Mouse (Mus musculus) neural tube, postnatal 0 days (tissue): ENCODE measurements around the gene Vmn2r101. TPM values are rescaled to one million over a fixed set of nuclear protein-coding genes. Genes with fewer than 3 reads are reported as not detected.

Experiments used
- polyA plus RNA-seq: library from polyadenylated mRNA; unstranded; fragments of >200 nt; fragmentation: Nextera tagmentation; extraction: Ambion mirVana; gene quantifications from 2 replicates; pipeline ENCODE4 v1.2.1, GENCODE M21; 2015

The Vmn2r101 gene
- polyA plus RNA-seq: not detected in 2 replicates

DNA sequence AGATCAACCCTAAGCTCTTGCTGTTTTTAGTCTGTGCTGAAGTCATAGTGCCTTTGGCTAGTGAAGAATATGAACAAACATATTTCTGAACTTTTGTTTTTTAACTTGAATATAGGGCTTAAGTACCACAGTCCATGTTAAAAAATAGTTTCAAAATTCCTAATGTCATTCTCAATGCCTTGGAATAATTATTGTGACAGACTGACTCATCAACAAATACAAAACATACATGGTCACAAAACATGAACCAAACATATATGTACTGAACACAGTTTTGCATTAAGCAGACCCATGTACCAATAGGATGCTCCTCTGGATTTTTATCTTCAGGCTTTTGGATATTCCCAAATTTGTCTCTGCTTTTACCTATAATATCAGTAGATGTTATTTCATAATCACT, at the start of gene Vmn2r101:
Gene Vmn2r101 (plus strand): TSS at position 301 of the 400 bp plus-strand sequence.

DNA sequence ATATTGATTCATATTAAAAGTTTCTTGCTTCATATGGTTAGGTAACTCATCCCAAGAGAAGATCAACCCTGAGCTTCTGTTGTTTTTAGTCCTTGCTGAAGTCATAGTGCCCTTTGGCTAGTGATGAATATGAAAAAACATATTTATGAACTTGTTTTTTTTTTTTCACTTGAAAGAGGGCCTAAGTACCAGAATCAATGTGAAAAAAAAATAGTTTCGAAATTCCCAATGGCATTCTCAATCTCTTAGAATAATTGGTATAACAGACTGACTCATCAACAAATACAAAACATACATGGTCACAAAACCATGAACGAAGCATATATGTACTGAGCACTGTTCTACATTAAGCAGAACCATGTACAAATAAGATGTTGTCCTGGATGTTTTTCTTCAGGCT, 83.0 kb downstream of the Vmn2r101 start, which contains the start of gene Vmn2r102:
Gene Vmn2r102 (plus strand): TSS at position 301 of the 400 bp plus-strand sequence.

Other genes starting within 250 kb of the Vmn2r101 start
- not detected in 2 replicates for gene Vmn2r99, start 215.3 kb upstream of the Vmn2r101 start, polyA plus RNA-seq
- not detected in 2 replicates for gene Vmn2r100, start 72.5 kb upstream of the Vmn2r101 start, polyA plus RNA-seq
- not detected in 2 replicates for gene Vmn2r102, start 83.1 kb downstream of the Vmn2r101 start, polyA plus RNA-seq
- gene Vmn2r103, start 196.1 kb downstream of the Vmn2r101 start, polyA plus RNA-seq: not detected in 2 replicates